Mouse (Mus musculus) fat pad, adult 2 months (tissue): ENCODE results near the gene Actn2.

ENCODE experiments used
- DNase-seq: peaks from one replicate; pipeline ENCODE4 v3.0.0-alpha.2; 2011; ENCODE audit warnings: low read depth, low spot score; ENCODE audit errors: extremely low read depth

Gene Actn2

GRCm38 (mm10) chr13:12317191-12317765 lies 23.3 kb downstream of the Actn2 start:
- DNase-seq, result no peak

- no peak for DNase-seq
Measured at GRCm38 (mm10) chr13:12314173-12314572, 26.4 kb downstream of the Actn2 start.

- no peak for DNase-seq
Measured at GRCm38 (mm10) chr13:12311930-12312492, 28.5 kb downstream of the Actn2 start.

- DNase-seq, result no peak
Measured at GRCm38 (mm10) chr13:12311371-12311770, 29.2 kb downstream of the Actn2 start.

- peak; percentile 39 for DNase-seq
Measured at GRCm38 (mm10) chr13:12309446-12309845, 31.1 kb downstream of the Actn2 start.

- peak; percentile 46 for DNase-seq
Measured at GRCm38 (mm10) chr13:12308878-12309277, 31.7 kb downstream of the Actn2 start.

- no peak for DNase-seq
Measured at GRCm38 (mm10) chr13:12308473-12308872, 32.1 kb downstream of the Actn2 start.

- DNase-seq, result no peak
Measured at GRCm38 (mm10) chr13:12307286-12307685, 33.3 kb downstream of the Actn2 start.

- DNase-seq, result no peak
Measured at GRCm38 (mm10) chr13:12305540-12305939, 35.0 kb downstream of the Actn2 start.

GRCm38 (mm10) chr13:12304991-12305390 lies 35.6 kb downstream of the Actn2 start:
- DNase-seq, result no peak

GRCm38 (mm10) chr13:12297777-12298176 lies 42.8 kb downstream of the Actn2 start:
- no peak for DNase-seq

GRCm38 (mm10) chr13:12296701-12297100 lies 43.9 kb downstream of the Actn2 start:
- peak; percentile 10 for DNase-seq

GRCm38 (mm10) chr13:12293810-12294209 lies 46.8 kb downstream of the Actn2 start:
- DNase-seq, result no peak

- DNase-seq, result no peak
Measured at GRCm38 (mm10) chr13:12290700-12291099, 49.9 kb downstream of the Actn2 start.

- DNase-seq, result no peak
Measured at GRCm38 (mm10) chr13:12284528-12284927, 56.0 kb downstream of the Actn2 start.

GRCm38 (mm10) chr13:12283826-12284225 lies 56.7 kb downstream of the Actn2 start:
- DNase-seq, result no peak

- no peak for DNase-seq
Measured at GRCm38 (mm10) chr13:12274721-12275120, 65.8 kb downstream of the Actn2 start.

- no peak for DNase-seq
Measured at GRCm38 (mm10) chr13:12274220-12274619, 66.3 kb downstream of the Actn2 start.

GRCm38 (mm10) chr13:12272953-12273352 lies 67.6 kb downstream of the Actn2 start:
- no peak for DNase-seq

GRCm38 (mm10) chr13:12267971-12268370 lies 72.6 kb downstream of the Actn2 start:
- no peak for DNase-seq

GRCm38 (mm10) chr13:12267097-12267496 lies 73.5 kb downstream of the Actn2 start:
- DNase-seq, result no peak

- DNase-seq, result no peak
Measured at GRCm38 (mm10) chr13:12263996-12264395, 76.6 kb downstream of the Actn2 start.

GRCm38 (mm10) chr13:12261505-12261904 lies 79.1 kb downstream of the Actn2 start:
- DNase-seq, result no peak
